Mouse (Mus musculus) CD4-positive, CD25-positive, alpha-beta regulatory T cell, adult 4 months (primary cell): ENCODE data around the gene Fcrla. TPM values are rescaled to one million over a fixed set of nuclear protein-coding genes. Genes with fewer than 3 reads are reported as not detected.
"Not testable (repeated sequence)": the region's sequence is repeated elsewhere in the genome, so short reads cannot be mapped to it uniquely, and the experiment has no call there.

Experiments used
- ATAC-seq: one replicate; pipeline ENCODE4 v1.8.0; 2017
- polyA plus RNA-seq, 2 experiments: library from polyadenylated mRNA; unstranded; fragments of 100-300 nt; shearing (Covaris generic); gene quantifications; one replicate each; pipeline ENCODE4 v1.2.1; 2017

Fcrla gene
- polyA plus RNA-seq = 1 to 10 TPM in 1 of 2 experiments, under 1 TPM in 1; 0.52 to 3.9 TPM

- ATAC-seq = no peak
Observed at GRCm38 (mm10) chr1:170927378-170927777, at the start of gene Fcrla. Gene Fcrla (minus strand): TSS chr1:170927583.

- no peak for ATAC-seq
Observed at GRCm38 (mm10) chr1:170976447-170976846, 49.1 kb upstream of the Fcrla start, which contains the start of gene Fcgr2b. Gene Fcgr2b (minus strand): TSS chr1:170976547.

GRCm38 (mm10) chr1:170975751-170976161 is 48.4 kb upstream of the Fcrla start:
- ATAC-seq = no peak

- ATAC-seq = not testable (repeated sequence)
Observed at GRCm38 (mm10) chr1:170975350-170975749, 48.0 kb upstream of the Fcrla start.

- no peak for ATAC-seq
Observed at GRCm38 (mm10) chr1:170974736-170975135, 47.4 kb upstream of the Fcrla start.

- no peak for ATAC-seq
Observed at GRCm38 (mm10) chr1:170974171-170974570, 46.8 kb upstream of the Fcrla start.

- no peak for ATAC-seq
Observed at GRCm38 (mm10) chr1:170972936-170973335, 45.6 kb upstream of the Fcrla start.

- ATAC-seq = no peak
Observed at GRCm38 (mm10) chr1:170972494-170972893, 45.1 kb upstream of the Fcrla start.

- no peak for ATAC-seq
Observed at GRCm38 (mm10) chr1:170968576-170968975, 41.2 kb upstream of the Fcrla start.

- no peak for ATAC-seq
Observed at GRCm38 (mm10) chr1:170967581-170967980, 40.2 kb upstream of the Fcrla start.

- no peak for ATAC-seq
Observed at GRCm38 (mm10) chr1:170963087-170963486, 35.7 kb upstream of the Fcrla start.

- no peak for ATAC-seq
Observed at GRCm38 (mm10) chr1:170962301-170962700, 34.9 kb upstream of the Fcrla start.

- no peak for ATAC-seq
Observed at GRCm38 (mm10) chr1:170961101-170961500, 33.7 kb upstream of the Fcrla start.

GRCm38 (mm10) chr1:170959791-170960190 is 32.4 kb upstream of the Fcrla start:
- ATAC-seq = no peak

GRCm38 (mm10) chr1:170958225-170958624 is 30.8 kb upstream of the Fcrla start:
- no peak for ATAC-seq

- ATAC-seq = no peak
Observed at GRCm38 (mm10) chr1:170953192-170953591, 25.8 kb upstream of the Fcrla start.

- ATAC-seq = no peak
Observed at GRCm38 (mm10) chr1:170950772-170951171, 23.4 kb upstream of the Fcrla start.

- not testable (repeated sequence) for ATAC-seq
Observed at GRCm38 (mm10) chr1:170944908-170945307, 17.5 kb upstream of the Fcrla start.

GRCm38 (mm10) chr1:170944151-170944550 is 16.8 kb upstream of the Fcrla start:
- ATAC-seq = not testable (repeated sequence)

GRCm38 (mm10) chr1:170939255-170939654 is 11.9 kb upstream of the Fcrla start:
- ATAC-seq = no peak

GRCm38 (mm10) chr1:170934383-170934782 is 7.0 kb upstream of the Fcrla start:
- no peak for ATAC-seq

GRCm38 (mm10) chr1:170933940-170934339 is 6.6 kb upstream of the Fcrla start:
- ATAC-seq = no peak

- no peak for ATAC-seq
Observed at GRCm38 (mm10) chr1:170933386-170933920, 6.1 kb upstream of the Fcrla start.

GRCm38 (mm10) chr1:170932043-170932442 is 4.7 kb upstream of the Fcrla start:
- no peak for ATAC-seq

GRCm38 (mm10) chr1:170929245-170929644 is 1.9 kb upstream of the Fcrla start:
- no peak for ATAC-seq
